Mouse (Mus musculus) B cell, adult 2 months (primary cell): ENCODE measurements around the gene Zkscan16.

Source experiments
- DNase-seq, 2 experiments: peaks; one replicate each; pipeline ENCODE4 v3.0.0; 2022

Zkscan16 gene

GRCm38 (mm10) chr4:58943420-58944205 lies at the start of gene Zkscan16:
TSS of gene Zkscan16 (plus strand) at chr4:58943628.
- DNase-seq, result peak; percentile 71 to 72

- no peak for DNase-seq
Measured at GRCm38 (mm10) chr4:58894399-58894798, 49.0 kb upstream of the Zkscan16 start.

- DNase-seq, result no peak
Measured at GRCm38 (mm10) chr4:58897436-58897835, 46.0 kb upstream of the Zkscan16 start.

- no peak for DNase-seq
Measured at GRCm38 (mm10) chr4:58898318-58898717, 45.1 kb upstream of the Zkscan16 start.

GRCm38 (mm10) chr4:58907453-58907852 lies 36.0 kb upstream of the Zkscan16 start:
- no peak for DNase-seq

GRCm38 (mm10) chr4:58910175-58911068 lies 33.0 kb upstream of the Zkscan16 start:
- DNase-seq, result no peak

GRCm38 (mm10) chr4:58911069-58911830 lies 32.2 kb upstream of the Zkscan16 start:
- DNase-seq, result peak; percentile 68 to 73

GRCm38 (mm10) chr4:58911831-58912628 lies 31.4 kb upstream of the Zkscan16 start:
- DNase-seq, result peak; percentile 69 to 74

GRCm38 (mm10) chr4:58912629-58913335 lies 30.6 kb upstream of the Zkscan16 start, which contains the start of gene Ecpas:
TSS of gene Ecpas (minus strand) at chr4:58912749.
- DNase-seq, result peak; percentile 75

- no peak for DNase-seq
Measured at GRCm38 (mm10) chr4:58913336-58914026, 29.9 kb upstream of the Zkscan16 start.

GRCm38 (mm10) chr4:58915081-58915826 lies 28.2 kb upstream of the Zkscan16 start:
- no peak for DNase-seq

- no peak for DNase-seq
Measured at GRCm38 (mm10) chr4:58923933-58924332, 19.5 kb upstream of the Zkscan16 start.

GRCm38 (mm10) chr4:58925664-58926063 lies 17.8 kb upstream of the Zkscan16 start:
- DNase-seq, result no peak

- no peak for DNase-seq
Measured at GRCm38 (mm10) chr4:58926120-58926519, 17.3 kb upstream of the Zkscan16 start.

GRCm38 (mm10) chr4:58927661-58928060 lies 15.8 kb upstream of the Zkscan16 start:
- peak in 1 of 2 experiments; percentile 39 for DNase-seq

- DNase-seq, result no peak
Measured at GRCm38 (mm10) chr4:58932541-58932940, 10.9 kb upstream of the Zkscan16 start.

- no peak for DNase-seq
Measured at GRCm38 (mm10) chr4:58934308-58934707, 9.1 kb upstream of the Zkscan16 start.

- peak; percentile 45 to 46 for DNase-seq
Measured at GRCm38 (mm10) chr4:58934746-58935476, 8.5 kb upstream of the Zkscan16 start.

GRCm38 (mm10) chr4:58935846-58936245 lies 7.6 kb upstream of the Zkscan16 start:
- DNase-seq, result no peak
